Mouse (Mus musculus) kidney, adult 2 months (tissue): ENCODE results near the gene Wdr82.

Experiments
- CTCF ChIP-seq: fragments of 200-500 bp; conservative IDR thresholded peaks from 2 replicates; pipeline ENCODE4 v1.5.1; 2011; ENCODE audit warnings: low read depth, mild to moderate bottlenecking, control low read depth, low read length, moderate library complexity, mixed read lengths; ENCODE audit not compliant: insufficient read depth, insufficient read length
- POLR2A ChIP-seq: fragments of 200-500 bp; IDR thresholded peaks from one replicate; pipeline ENCODE4 v1.6.1; 2011; ENCODE audit warnings: low read depth, low read length, control low read depth

DNA sequence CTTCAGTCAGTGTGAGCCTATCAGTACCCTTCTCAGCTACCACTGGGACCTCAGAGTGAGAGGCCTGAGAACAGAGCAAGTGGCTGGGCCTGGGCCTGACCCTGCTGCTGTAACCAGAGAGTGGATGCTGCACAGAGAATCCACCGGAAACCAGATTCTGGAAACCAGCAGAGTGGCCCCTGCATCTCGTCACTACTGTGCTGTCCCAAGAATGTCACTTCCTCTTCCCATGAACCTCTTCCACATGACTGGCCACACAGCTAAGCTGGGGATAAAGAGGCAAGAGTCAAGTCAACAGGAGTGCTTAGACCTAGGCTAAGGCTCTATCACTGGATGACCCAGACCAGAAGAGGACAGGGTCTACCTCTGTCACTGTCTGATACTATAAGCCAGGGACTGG lies 41.7 kb upstream of the Wdr82 start:
- no peak for TF ChIP-seq CTCF
- no peak for TF ChIP-seq POLR2A
